In genomic region chr3:95997203-95997721, GRCm38 (mm10) we compare ENCODE assay signal across 9 mouse cellular contexts. TPM values are rescaled to one million over a fixed set of nuclear protein-coding genes. Genes with fewer than 3 reads are reported as not detected.
DNase-seq lines count a peak whose midpoint lies in the region; ATAC-seq and TF ChIP-seq lines count a peak whose summit lies in the region.
"Had no signal": no experiment of that assay in that cellular context is flagged by ENCODE, and none has a peak within 500 bp of the region (broad histone marks: within the 10 kb centered on the region; RNA-seq: fewer than 3 reads in every experiment).

No protein-coding gene starts in this region.

- no peak for TF ChIP-seq CTCF in bone marrow macrophage, adult 2 months (IDR thresholded peaks at IDR 0.05; ENCODE audit: low read depth, low read length)
- no peak for TF ChIP-seq CTCF in kidney, postnatal 0 days (IDR thresholded peaks at IDR 0.05; ENCODE audit: low read depth)

- H3K4me1 ChIP-seq in bone marrow macrophage, adult 2 months (ENCODE audit: control insufficient read depth, insufficient read depth, low read length), result peaks cover 57% of the 10 kb centered on the region
- H3K4me1 ChIP-seq in forebrain, embryonic 14.5 days (ENCODE audit: control insufficient read depth, insufficient read depth, low read length), result peaks cover 28% of the 10 kb centered on the region
- H3K4me1 ChIP-seq in kidney, postnatal 0 days (replicated peaks; ENCODE audit: insufficient read depth, low read length), result peaks cover 7% of the 10 kb centered on the region
- H3K4me1 ChIP-seq in neural tube, embryonic 12.5 days, result peaks cover 38% of the 10 kb centered on the region

- H3K9ac ChIP-seq in forebrain, embryonic 14.5 days (ENCODE audit: low read length), result peak overlapping the region; percentile 99
- H3K9ac ChIP-seq in kidney, postnatal 0 days (ENCODE audit: low read depth, low read length), result no peak overlapping the region
- 0 out of 2 replicates have a peak overlapping the region, but pooled peaks have one; percentile 99 for H3K9ac ChIP-seq in neural tube, embryonic 12.5 days

- H3K36me3 ChIP-seq in forebrain, embryonic 14.5 days (ENCODE audit: control insufficient read depth, insufficient read depth, low read length), result peaks cover 6% of the 10 kb centered on the region
- no peaks in the 10 kb centered on the region for H3K36me3 ChIP-seq in kidney, postnatal 0 days (ENCODE audit: insufficient read depth, low read length)
- peaks cover 10% of the 10 kb centered on the region for H3K36me3 ChIP-seq in neural tube, embryonic 12.5 days

- intact Hi-C loops in left cerebral cortex, postnatal 14 days (cut with DNase I), result no loop called here

- no peak for TF ChIP-seq POLR2A in bone marrow macrophage, adult 2 months (IDR thresholded peaks at IDR 0.05; ENCODE audit: borderline replicate concordance, low read depth, low read length)

- 17% methylated on average over 9 of the region's 9 CpGs for WGBS in forebrain, embryonic 14.5 days
- WGBS in kidney, postnatal 0 days, result 20% methylated on average over 9 of the region's 9 CpGs
- WGBS in neural tube, embryonic 12.5 days, result 20% methylated on average over 9 of the region's 9 CpGs

- no peaks in the 10 kb centered on the region for H3K27me3 ChIP-seq in forebrain, embryonic 14.5 days (replicated peaks; ENCODE audit: control insufficient read depth, insufficient read depth, low read length)
- no peaks in the 10 kb centered on the region for H3K27me3 ChIP-seq in kidney, postnatal 0 days (ENCODE audit: insufficient read depth, low read length)
- H3K27me3 ChIP-seq in neural tube, embryonic 12.5 days (replicated peaks), result no peaks in the 10 kb centered on the region

- no peak for ATAC-seq in forebrain, embryonic 14.5 days
- ATAC-seq in kidney, postnatal 0 days (replicated peaks; ENCODE audit: low FRiP score, low read depth), result no peak
- ATAC-seq in neural tube, embryonic 12.5 days (ENCODE audit: low FRiP score, low read depth), result peak; percentile 15; the same call in 1 of the 2 replicates

- peak overlapping the region; percentile 88 for H3K27ac ChIP-seq in bone marrow macrophage, adult 2 months (ENCODE audit: insufficient read depth, low read depth, low read length)
- no peak overlapping the region for H3K27ac ChIP-seq in forebrain, embryonic 14.5 days (ENCODE audit: low read depth, low read length)
- H3K27ac ChIP-seq in kidney, postnatal 0 days, result no peak overlapping the region
- no peak overlapping the region for H3K27ac ChIP-seq in neural tube, embryonic 12.5 days

- DNase-seq in left cerebral cortex, postnatal 14 days (ENCODE audit: low spot score in 2 of 2), result peak; percentile 53 to 77
- no peak for DNase-seq in left cerebral cortex, adult 11 months (ENCODE audit: low spot score)
- peak; percentile 67 for DNase-seq in forebrain, embryonic 14.5 days (ENCODE audit: low spot score)
- peak; percentile 57 for DNase-seq in kidney, postnatal 0 days (ENCODE audit: low spot score)
- DNase-seq in testis, postnatal 10 days (ENCODE audit: low spot score), result no peak
- DNase-seq in urinary bladder, postnatal 36 days (ENCODE audit: low spot score in 2 of 2), result no peak

- H3K4me2 ChIP-seq in forebrain, embryonic 14.5 days (ENCODE audit: low read length), result peak overlapping the region; percentile 65
- H3K4me2 ChIP-seq in kidney, postnatal 0 days (ENCODE audit: low read length), result peak overlapping the region; percentile 90
- H3K4me2 ChIP-seq in neural tube, embryonic 12.5 days (replicated peaks), result peak overlapping the region; percentile 91

- H3K4me3 ChIP-seq in bone marrow macrophage, adult 2 months (ENCODE audit: insufficient read depth, low read length), result peak overlapping the region; percentile 92
- peak overlapping the region; percentile 78; the same call in 1 of the 2 replicates for H3K4me3 ChIP-seq in forebrain, embryonic 14.5 days (ENCODE audit: low read depth, low read length)
- no peak overlapping the region; the same call in 1 of the 2 replicates for H3K4me3 ChIP-seq in kidney, postnatal 0 days (replicated peaks; ENCODE audit: low read depth, low read length)
- peak overlapping the region; percentile 85 for H3K4me3 ChIP-seq in neural tube, embryonic 12.5 days
- H3K4me3 ChIP-seq: erythroblast, embryonic 14.5 days had no signal

- no peaks in the 10 kb centered on the region for H3K9me3 ChIP-seq in forebrain, embryonic 14.5 days (replicated peaks; ENCODE audit: control insufficient read depth, low read length)
- H3K9me3 ChIP-seq in kidney, postnatal 0 days (replicated peaks; ENCODE audit: low read length), result no peaks in the 10 kb centered on the region
- H3K9me3 ChIP-seq in neural tube, embryonic 12.5 days, result no peaks in the 10 kb centered on the region

RNA-seq across cellular contexts. Expression of gene Plekho1, which starts 1.5 kb away (rescaled TPM):
- total RNA-seq in left cerebral cortex, postnatal 14 days (2021), result 10 to 100 TPM; 67.5 to 69.7 TPM
- polyA plus RNA-seq in bone marrow macrophage, adult 2 months (2012; ENCODE audit: insufficient read depth, insufficient read length, missing spikeins), result 298 and 305 TPM in 2 replicates
- polyA plus RNA-seq in forebrain, embryonic 14.5 days (2014; fragmentation: Nextera tagmentation; extraction: Ambion mirVana), result 67.4 and 75.6 TPM in 2 replicates
- polyA plus RNA-seq in kidney, postnatal 0 days (2015; fragmentation: Nextera tagmentation; extraction: Ambion mirVana), result 41.5 and 42.5 TPM in 2 replicates
- 90.0 and 91.9 TPM in 2 replicates for polyA plus RNA-seq in neural tube, embryonic 12.5 days (2016; fragmentation: Nextera tagmentation; extraction: Ambion mirVana)

Comparison
In these comparisons a context has a peak if more than half of its experiments do, and no peak if none do; other contexts are left out.
1. DNase-seq: peak in left cerebral cortex, postnatal 14 days (2 of 2), forebrain, embryonic 14.5 days (single experiment) and kidney, postnatal 0 days (single experiment); none in left cerebral cortex, adult 11 months (single experiment), testis, postnatal 10 days (single experiment) and urinary bladder, postnatal 36 days (0 of 2).
2. Peak in every context shown above with its lines, with median percentiles within 50 percentile points of each other: H3K4me2 ChIP-seq.